Mouse (Mus musculus) heart, postnatal 36 days (tissue): ENCODE measurements at regions not wholly inside any gene's neighbourhood (a gene's known extent, or its start where the extent isn't known, plus 50 kb on each side); places are given as distances from the start of the nearest gene placed in this dataset.

ENCODE experiments used
- DNase-seq, 2 experiments: peaks; one replicate each; pipeline ENCODE4 v3.0.0; 2021 to 2022
- intact Hi-C: fragments of 180-260 bp; cut with DNase I; formaldehyde crosslinking; loops from one replicate; pipeline ENCODE4 v1.15.1; 2025

DNA sequence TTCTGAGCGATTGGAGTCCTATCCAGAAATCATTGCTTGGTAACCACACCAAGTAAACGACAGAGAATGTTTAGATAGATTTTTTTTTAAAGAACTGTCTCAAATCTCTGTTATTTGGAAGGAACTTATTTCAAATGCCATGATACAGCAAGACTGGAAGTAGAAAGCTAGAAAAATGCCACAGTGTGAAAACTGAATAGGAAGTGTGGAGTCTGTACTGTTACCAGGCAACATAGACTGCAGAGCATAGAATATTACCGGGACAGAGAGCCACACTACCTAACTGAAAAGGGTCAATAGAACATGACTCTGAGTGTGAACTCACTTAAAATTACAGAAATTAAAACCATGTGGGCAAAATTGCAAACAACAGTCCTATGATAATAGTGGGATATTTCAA, 52.4 kb upstream of the Adcy1 start:
- intact Hi-C loops: no loop called here
- no peak for DNase-seq

GRCm38 (mm10) chr11:6999329-6999728, 64.0 kb upstream of the Adcy1 start:
- intact Hi-C loops: no loop called here
- DNase-seq: no peak

DNA sequence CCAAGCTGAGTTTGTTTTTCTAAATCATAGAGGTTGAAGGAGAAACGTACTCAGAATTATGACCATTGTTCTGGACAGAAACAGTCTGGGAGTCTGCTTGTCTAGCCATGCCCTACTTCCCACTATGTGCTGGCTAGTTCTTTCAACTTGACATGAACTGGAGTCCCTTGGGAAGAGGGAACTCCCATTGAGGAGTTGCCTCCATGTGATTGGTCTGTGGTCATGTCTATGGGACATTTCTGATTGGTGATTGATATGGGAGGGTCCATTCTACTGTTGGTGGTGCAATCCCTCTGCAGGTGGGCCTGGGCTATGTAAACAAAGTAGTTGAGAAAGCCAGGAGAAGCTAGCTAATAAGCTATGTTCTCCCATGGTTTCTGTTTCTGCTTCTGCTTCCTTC, 64.5 kb upstream of the Adcy1 start:
- no peak for DNase-seq
- intact Hi-C loops: no loop called here

DNA sequence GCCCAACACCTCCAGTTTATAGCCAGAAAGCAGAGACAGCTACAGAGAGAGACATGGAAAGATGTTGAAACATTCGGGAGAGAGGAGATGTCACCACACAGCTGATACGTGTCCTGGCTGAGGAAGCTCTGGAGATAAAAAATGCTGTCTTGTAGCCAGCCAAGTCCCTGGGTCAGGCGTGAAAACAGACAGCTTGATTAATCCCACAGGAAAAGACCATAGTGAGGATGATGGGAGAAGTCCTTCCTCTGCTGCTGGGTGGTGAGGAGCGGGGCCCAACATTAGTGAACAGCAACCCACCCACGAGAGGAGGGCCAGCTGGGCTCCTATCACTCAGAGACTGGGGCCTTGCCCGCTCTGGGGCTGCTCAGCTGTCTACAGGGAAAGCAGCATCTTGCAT, 65.8 kb upstream of the Adcy1 start:
- intact Hi-C loops: no loop called here
- peak in 1 of 2 experiments; percentile 9 for DNase-seq

GRCm38 (mm10) chr11:6993731-6994130, 69.6 kb upstream of the Adcy1 start:
- DNase-seq: no peak
- intact Hi-C loops: no loop called here

- DNase-seq: no peak
- intact Hi-C loops: no loop called here
These were observed 71.7 kb upstream of the Adcy1 start for GRCm38 (mm10) chr11:6991626-6992025.

DNA sequence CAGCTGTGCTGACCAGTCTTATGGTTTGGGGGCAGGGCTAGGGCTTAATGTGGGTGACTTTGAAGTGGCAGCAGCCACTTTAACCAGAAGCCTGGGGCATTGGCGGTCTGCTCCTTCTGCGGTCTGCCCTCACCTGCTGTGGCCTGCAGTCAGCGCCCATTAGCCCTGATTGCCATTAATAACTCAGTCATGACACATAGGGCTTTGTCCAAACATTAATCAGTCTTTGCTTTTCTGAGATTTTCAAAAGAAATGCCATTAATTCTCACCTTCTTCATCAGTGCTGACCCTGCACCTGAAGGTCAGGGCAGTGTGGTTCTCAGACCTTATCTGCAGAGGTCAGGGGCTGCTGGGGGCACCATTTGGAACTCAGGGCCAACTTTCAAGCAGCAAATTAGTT, 72.6 kb upstream of the Adcy1 start:
- no peak for DNase-seq
- intact Hi-C loops: no loop called here

GRCm38 (mm10) chr11:6988884-6989824, 74.1 kb upstream of the Adcy1 start:
- intact Hi-C loops: no loop called here

GRCm38 (mm10) chr11:6987995-6988394, 75.3 kb upstream of the Adcy1 start:
- no peak for DNase-seq

More at GRCm38 (mm10) chr11:6988884-6989824, 74.1 kb upstream of the Adcy1 start:
- DNase-seq: no peak

GRCm38 (mm10) chr11:6987105-6987504, 76.2 kb upstream of the Adcy1 start:
- no peak for DNase-seq
- intact Hi-C loops: no loop called here

More at GRCm38 (mm10) chr11:6987995-6988394, 75.3 kb upstream of the Adcy1 start:
- intact Hi-C loops: no loop called here

- no peak for DNase-seq
- intact Hi-C loops: no loop called here
These were observed 81.2 kb upstream of the Adcy1 start for GRCm38 (mm10) chr11:6982076-6982475.

DNA sequence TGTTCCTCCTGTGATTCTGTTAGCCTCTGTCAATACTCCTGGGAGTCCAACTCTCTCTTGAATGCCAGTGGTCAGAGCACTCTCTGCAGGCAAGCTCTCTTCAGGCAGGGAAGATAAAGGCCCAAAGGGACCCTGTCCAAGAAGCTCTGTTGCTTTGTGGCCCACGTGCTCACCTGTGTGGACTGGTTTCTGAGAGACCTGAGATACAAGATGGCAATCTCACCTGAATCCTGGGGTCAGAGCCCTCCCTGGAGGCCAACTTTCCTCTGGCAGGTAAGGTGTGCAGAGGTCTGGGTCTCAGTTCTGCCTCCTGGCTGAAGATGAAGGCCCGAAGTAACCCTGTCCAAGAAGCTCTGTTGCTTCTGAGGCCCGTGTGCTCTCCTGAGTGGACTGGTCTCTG, 83.6 kb upstream of the Adcy1 start:
- DNase-seq: no peak
- intact Hi-C loops: no loop called here

GRCm38 (mm10) chr11:6969196-6969595, 94.1 kb upstream of the Adcy1 start:
- no peak for DNase-seq
- intact Hi-C loops: no loop called here

- intact Hi-C loops: no loop called here
- DNase-seq: no peak
These were observed 96.3 kb upstream of the Adcy1 start for GRCm38 (mm10) chr11:6966968-6967367.

- no peak for DNase-seq
- intact Hi-C loops: no loop called here
These were observed 98.8 kb upstream of the Adcy1 start for GRCm38 (mm10) chr11:6964524-6964923.

- DNase-seq: no peak
- intact Hi-C loops: no loop called here
These were observed 99.7 kb upstream of the Adcy1 start for GRCm38 (mm10) chr11:6963600-6963999.

- no peak for DNase-seq
- intact Hi-C loops: no loop called here
These were observed 100.3 kb upstream of the Adcy1 start for GRCm38 (mm10) chr11:6962786-6963575.

GRCm38 (mm10) chr11:6962322-6962721, 101.0 kb upstream of the Adcy1 start:
- DNase-seq: no peak
- intact Hi-C loops: no loop called here

DNA sequence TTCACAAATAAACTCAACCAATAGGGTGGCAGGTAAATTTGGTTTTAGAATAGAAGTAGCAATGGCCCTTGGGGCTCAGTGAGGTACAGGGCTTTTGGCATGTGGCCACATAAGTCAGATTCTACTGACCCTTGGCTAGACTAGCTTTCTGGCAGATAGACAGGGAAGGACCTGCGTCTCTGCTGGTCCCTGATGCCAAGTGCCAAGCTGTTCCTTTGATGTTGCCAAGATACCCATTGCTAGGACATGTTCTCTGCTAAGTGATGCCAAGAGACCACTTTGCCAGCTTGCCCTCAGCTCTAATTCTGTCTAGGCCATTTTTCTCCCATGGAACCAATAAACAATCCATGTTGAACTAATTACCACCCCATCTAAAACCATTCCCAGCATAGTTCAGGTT, 110.5 kb upstream of the Adcy1 start:
- intact Hi-C loops: no loop called here
- DNase-seq: no peak

- intact Hi-C loops: no loop called here
- no peak for DNase-seq
These were observed 111.9 kb upstream of the Adcy1 start for GRCm38 (mm10) chr11:6951361-6951760.

DNA sequence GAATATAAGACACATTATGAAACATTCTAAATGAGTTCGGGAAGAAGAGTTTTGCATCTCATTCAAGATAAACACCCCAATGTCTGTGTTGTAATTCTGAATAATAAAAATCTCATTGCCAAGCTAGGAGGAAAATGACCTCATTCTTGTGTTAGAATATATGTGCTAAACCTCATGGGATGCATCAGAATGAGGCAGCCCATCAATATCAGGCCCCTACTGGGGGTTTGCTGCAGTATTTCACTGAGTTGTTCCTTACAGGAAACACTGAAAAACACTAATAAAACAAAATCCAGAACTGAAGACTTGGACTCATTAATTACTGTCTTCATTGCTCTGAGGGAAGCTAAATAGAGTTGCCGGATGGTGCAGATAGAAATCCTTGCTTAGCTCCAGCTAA, 111.6 kb upstream of the Gm11983 start:
- intact Hi-C loops: no loop called here
- DNase-seq: no peak

GRCm38 (mm10) chr11:6934157-6934556, 96.7 kb upstream of the Gm11983 start:
- no peak for DNase-seq
- intact Hi-C loops: no loop called here
